Mouse (Mus musculus) spleen, adult 2 months (tissue): ENCODE data around the gene Mum1l1. TPM values are rescaled to one million over a fixed set of nuclear protein-coding genes. Genes with fewer than 3 reads are reported as not detected.

Experiments used
- DNase-seq, 2 experiments: peaks; one replicate each; pipeline versions ENCODE4 v3.0.0 to v3.0.0-alpha.2; 2012 to 2021; ENCODE audit warnings: low spot score in 2 of 2, low read depth in 1 of 2
- H3K27ac ChIP-seq: fragments of 200-500 bp; 2 replicates; pipeline ENCODE4 v1.5.1; 2012; ENCODE audit warnings: low read length, inconsistent platforms; ENCODE audit not compliant: insufficient read depth
- H3K27me3 ChIP-seq: fragments of 200-500 bp; 2 replicates; pipeline ENCODE4 v1.6.1; 2012; ENCODE audit warnings: mild to moderate bottlenecking, moderate library complexity, low read length, inconsistent platforms; ENCODE audit not compliant: control insufficient read depth, insufficient read depth
- H3K36me3 ChIP-seq: fragments of 200-500 bp; 2 replicates; pipeline ENCODE4 v1.6.1; 2012; ENCODE audit warnings: mild to moderate bottlenecking, low read length, inconsistent platforms; ENCODE audit not compliant: control insufficient read depth, insufficient read depth
- H3K4me1 ChIP-seq: fragments of 200-500 bp; 2 replicates; pipeline ENCODE4 v1.6.1; 2011; ENCODE audit warnings: inconsistent platforms; ENCODE audit not compliant: control insufficient read depth, insufficient read depth, insufficient read length
- H3K4me3 ChIP-seq: fragments of 200-500 bp; 2 replicates; pipeline ENCODE4 v1.5.1; 2011; ENCODE audit warnings: mild to moderate bottlenecking, inconsistent platforms; ENCODE audit not compliant: insufficient read depth, insufficient read length; ENCODE audit errors: extremely low read depth
- CTCF ChIP-seq: fragments of 200-500 bp; IDR thresholded peaks from 2 replicates; pipeline ENCODE4 v1.5.1; 2011; ENCODE audit warnings: mild to moderate bottlenecking, inconsistent platforms; ENCODE audit not compliant: insufficient read depth, insufficient read length, insufficient replicate concordance; ENCODE audit errors: extremely low read depth
- POLR2A ChIP-seq: fragments of 200-500 bp; IDR thresholded peaks from 2 replicates; pipeline ENCODE4 v1.6.1; 2011; ENCODE audit warnings: low read depth, low read length, inconsistent platforms
- WGBS: fragments of 180-500 bp; shearing (Covaris S2); methylation state at CpG from one replicate; pipeline ENCODE4 v1.1.7; 2018; 5-methylcytosine and 5-hydroxymethylcytosine counted together
- polyA plus RNA-seq: library from polyadenylated mRNA; depleted of rRNA; stranded (reverse); fragments of >200 nt; gene quantifications from 2 replicates; pipeline ENCODE4 v1.2.3, GENCODE M21; 2012; rRNA removed

Gene Mum1l1
- polyA plus RNA-seq, 1 experiment, result not detected

- Histone ChIP-seq H3K27me3 (no peaks in the 10 kb centered on the region), H3K36me3 (no peaks in the 10 kb centered on the region), H3K4me1 (no peaks in the 10 kb centered on the region), H3K4me3 (no peak overlapping the region), H3K27ac (no peak overlapping the region)
- no peak for DNase-seq
- TF ChIP-seq POLR2A (no peak), CTCF (no peak)
- 80% methylated on average over 4 of the region's 4 CpGs for WGBS
Observed at GRCm38 (mm10) chrX:139281966-139282365, 72.1 kb downstream of the Mum1l1 start.

Other genes with a start within 250 kb of the Mum1l1 start
- gene Serpina7, start 124.8 kb upstream of the Mum1l1 start, polyA plus RNA-seq, result not detected in 2 replicates
- not detected in 2 replicates for gene 4930513O06Rik, start 123.8 kb upstream of the Mum1l1 start, polyA plus RNA-seq
- gene 4933428M09Rik, start 30.8 kb upstream of the Mum1l1 start, polyA plus RNA-seq, result not detected in 2 replicates
- gene Trap1a, start 123.6 kb downstream of the Mum1l1 start, polyA plus RNA-seq, result not detected in 2 replicates